Mouse (Mus musculus): ENCODE measurements around the gene Tex9. TPM values are rescaled to one million over a fixed set of nuclear protein-coding genes. Genes with fewer than 3 reads are reported as not detected.

The Tex9 gene
- polyA plus RNA-seq, 1 experiment from 2014 or later: 32.0 TPM

GRCm38 (mm10) chr9:72479276-72479675 is 12.7 kb downstream of the Tex9 start:
- Histone ChIP-seq H3K9me3 (replicated peaks) (no peaks in the 10 kb centered on the region), H3K9ac (no peak overlapping the region), H3K27me3 (no peaks in the 10 kb centered on the region), H3K4me1 (no peaks in the 10 kb centered on the region), H3K27ac (replicated peaks) (no peak overlapping the region), H3K36me3 (peaks cover 18% of the 10 kb centered on the region), H3K4me2 (replicated peaks) (no peak overlapping the region), H3K4me3 (replicated peaks) (no peak overlapping the region)
- ATAC-seq (ENCODE audit: insufficient number of reproducible peaks, low FRiP score, low TSS enrichment, low read depth): no peak
- WGBS: 92% methylated on average over 1 of the region's 1 CpGs

DNA sequence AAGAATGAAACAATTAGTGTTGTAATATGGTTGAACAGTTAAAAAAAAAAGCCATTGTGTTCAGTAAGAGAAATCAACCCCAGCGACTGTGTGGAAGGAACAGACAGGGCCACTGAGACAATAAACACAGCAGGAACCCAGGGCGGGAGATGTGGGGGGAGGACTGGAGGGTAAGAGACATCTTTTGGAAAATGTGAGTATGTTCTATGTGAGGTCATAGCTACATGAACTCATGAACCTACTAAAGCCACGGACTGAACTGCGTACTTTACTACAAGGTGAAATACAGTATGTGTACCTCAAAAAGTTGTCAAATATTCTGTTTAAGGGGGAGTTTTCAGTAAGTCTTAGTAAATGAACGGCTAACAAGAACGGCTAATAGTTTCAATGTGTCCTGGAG is 14.7 kb downstream of the Tex9 start:
- H3K27me3 ChIP-seq: no peaks in the 10 kb centered on the region
- no peak for ATAC-seq (ENCODE audit: insufficient number of reproducible peaks, low FRiP score, low TSS enrichment, low read depth)
- no peak overlapping the region for H3K9ac ChIP-seq
- H3K36me3 ChIP-seq: peaks cover 28% of the 10 kb centered on the region
- no peak overlapping the region for H3K27ac ChIP-seq (replicated peaks)
- H3K4me1 ChIP-seq: no peaks in the 10 kb centered on the region
- 72% methylated on average over 6 of the region's 6 CpGs for WGBS
- no peak overlapping the region for H3K4me3 ChIP-seq (replicated peaks)
- no peaks in the 10 kb centered on the region for H3K9me3 ChIP-seq (replicated peaks)
- no peak overlapping the region for H3K4me2 ChIP-seq (replicated peaks)

DNA sequence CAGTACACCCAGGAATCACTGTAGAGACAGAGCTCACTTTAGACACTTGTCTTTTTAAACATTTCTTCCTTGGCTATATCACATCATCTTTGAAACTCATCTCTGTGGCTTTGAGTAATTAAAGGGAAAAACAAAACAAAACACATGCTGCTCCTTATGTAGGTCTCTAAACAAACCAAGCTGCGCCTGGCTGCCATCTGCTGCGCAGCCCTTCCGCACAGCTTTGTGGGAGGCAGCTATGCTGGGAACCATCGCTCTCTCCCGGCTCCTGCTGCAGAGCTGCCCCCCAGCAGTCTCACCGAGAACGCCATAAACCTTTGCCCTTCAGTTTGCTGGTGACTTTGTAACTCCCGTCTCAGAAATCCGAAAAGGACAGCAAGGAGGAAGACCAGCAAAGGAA is 16.5 kb downstream of the Tex9 start:
- Histone ChIP-seq H3K27ac (replicated peaks) (no peak overlapping the region), H3K4me3 (replicated peaks) (no peak overlapping the region), H3K9me3 (replicated peaks) (no peaks in the 10 kb centered on the region), H3K27me3 (no peaks in the 10 kb centered on the region), H3K4me2 (replicated peaks) (no peak overlapping the region), H3K9ac (no peak overlapping the region), H3K4me1 (no peaks in the 10 kb centered on the region), H3K36me3 (peaks cover 28% of the 10 kb centered on the region)
- ATAC-seq (ENCODE audit: insufficient number of reproducible peaks, low FRiP score, low TSS enrichment, low read depth): no peak
- WGBS: 61% methylated on average over 9 of the region's 9 CpGs

- H3K4me1 ChIP-seq: no peaks in the 10 kb centered on the region
- no peak overlapping the region for H3K4me3 ChIP-seq (replicated peaks)
- 100% methylated on average over 1 of the region's 1 CpGs for WGBS
- H3K27me3 ChIP-seq: no peaks in the 10 kb centered on the region
- no peaks in the 10 kb centered on the region for H3K9me3 ChIP-seq (replicated peaks)
- peaks cover 15% of the 10 kb centered on the region; the same call in 1 of the 2 replicates for H3K36me3 ChIP-seq
- H3K27ac ChIP-seq (replicated peaks): no peak overlapping the region
- no peak overlapping the region for H3K4me2 ChIP-seq (replicated peaks)
- ATAC-seq (ENCODE audit: insufficient number of reproducible peaks, low FRiP score, low TSS enrichment, low read depth): no peak
- no peak overlapping the region for H3K9ac ChIP-seq
These were observed 22.2 kb downstream of the Tex9 start for GRCm38 (mm10) chr9:72469851-72470250.

- H3K36me3 ChIP-seq: peaks cover 15% of the 10 kb centered on the region; the same call in 1 of the 2 replicates
- H3K9ac ChIP-seq: no peak overlapping the region
- no peak for ATAC-seq (ENCODE audit: insufficient number of reproducible peaks, low FRiP score, low TSS enrichment, low read depth)
- 92% methylated on average over 10 of the region's 10 CpGs for WGBS
- H3K27me3 ChIP-seq: no peaks in the 10 kb centered on the region
- H3K4me3 ChIP-seq (replicated peaks): no peak overlapping the region
- no peak overlapping the region for H3K27ac ChIP-seq (replicated peaks)
- no peak overlapping the region for H3K4me2 ChIP-seq (replicated peaks)
- no peaks in the 10 kb centered on the region for H3K4me1 ChIP-seq
- no peaks in the 10 kb centered on the region for H3K9me3 ChIP-seq (replicated peaks)
These were observed 23.4 kb downstream of the Tex9 start for GRCm38 (mm10) chr9:72468616-72469015.

DNA sequence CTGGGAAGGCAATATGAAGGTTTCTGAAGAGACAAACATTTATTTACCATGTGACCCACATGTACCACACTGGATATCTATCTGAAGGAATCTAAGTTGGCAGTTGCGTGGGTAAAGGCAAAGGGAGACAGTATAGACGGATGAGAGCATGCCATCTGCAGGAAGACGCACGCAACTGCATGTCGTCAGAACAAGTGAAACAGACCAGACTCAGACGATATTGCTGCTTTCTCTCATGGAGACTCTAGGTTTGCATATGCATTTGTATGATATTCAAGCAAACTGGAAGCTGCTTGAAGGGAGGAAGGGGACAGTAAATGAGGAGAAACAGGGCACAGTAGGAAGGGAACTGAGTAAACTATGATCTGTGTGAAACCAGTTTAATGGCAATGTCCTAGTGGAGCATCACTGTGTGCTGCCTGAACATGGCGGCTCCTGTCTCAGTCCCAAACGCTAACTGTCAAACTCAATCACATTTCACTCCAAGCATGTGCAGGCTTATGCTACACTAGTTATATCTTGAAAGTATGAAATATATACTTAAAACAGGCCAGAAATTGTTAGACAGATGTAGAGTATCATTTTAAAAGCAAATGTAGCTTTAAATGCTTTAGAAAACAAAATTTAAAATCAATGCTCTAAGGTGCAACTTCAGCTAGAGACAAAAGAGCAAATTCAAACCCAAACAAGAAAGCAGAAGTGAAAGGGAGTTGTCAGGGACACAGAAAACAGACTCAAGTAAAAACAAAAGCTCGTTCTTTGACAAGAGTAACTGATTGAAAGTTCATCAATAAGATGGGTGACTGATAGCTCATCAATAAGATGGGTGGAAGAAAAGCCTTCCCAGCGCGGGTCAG is 24.2 kb downstream of the Tex9 start:
- Histone ChIP-seq H3K27me3 (no peaks in the 10 kb centered on the region), H3K4me1 (no peaks in the 10 kb centered on the region), H3K4me2 (replicated peaks) (no peak overlapping the region), H3K9me3 (replicated peaks) (no peaks in the 10 kb centered on the region), H3K4me3 (replicated peaks) (no peak overlapping the region), H3K27ac (replicated peaks) (no peak overlapping the region), H3K9ac (no peak overlapping the region), H3K36me3 (peaks cover 9% of the 10 kb centered on the region; the same call in 1 of the 2 replicates)
- no peak for ATAC-seq (ENCODE audit: insufficient number of reproducible peaks, low FRiP score, low TSS enrichment, low read depth)
- 65% methylated on average over 11 of the region's 11 CpGs for WGBS

- no peak overlapping the region for H3K4me3 ChIP-seq (replicated peaks)
- no peak overlapping the region for H3K4me2 ChIP-seq (replicated peaks)
- 89% methylated on average over 4 of the region's 4 CpGs for WGBS
- peaks cover 3% of the 10 kb centered on the region for H3K36me3 ChIP-seq
- no peaks in the 10 kb centered on the region for H3K27me3 ChIP-seq
- H3K9ac ChIP-seq: no peak overlapping the region
- no peak for ATAC-seq (ENCODE audit: insufficient number of reproducible peaks, low FRiP score, low TSS enrichment, low read depth)
- no peaks in the 10 kb centered on the region for H3K4me1 ChIP-seq
- H3K27ac ChIP-seq (replicated peaks): no peak overlapping the region
- no peaks in the 10 kb centered on the region for H3K9me3 ChIP-seq (replicated peaks)
These were observed 26.2 kb downstream of the Tex9 start for GRCm38 (mm10) chr9:72465754-72466181.

DNA sequence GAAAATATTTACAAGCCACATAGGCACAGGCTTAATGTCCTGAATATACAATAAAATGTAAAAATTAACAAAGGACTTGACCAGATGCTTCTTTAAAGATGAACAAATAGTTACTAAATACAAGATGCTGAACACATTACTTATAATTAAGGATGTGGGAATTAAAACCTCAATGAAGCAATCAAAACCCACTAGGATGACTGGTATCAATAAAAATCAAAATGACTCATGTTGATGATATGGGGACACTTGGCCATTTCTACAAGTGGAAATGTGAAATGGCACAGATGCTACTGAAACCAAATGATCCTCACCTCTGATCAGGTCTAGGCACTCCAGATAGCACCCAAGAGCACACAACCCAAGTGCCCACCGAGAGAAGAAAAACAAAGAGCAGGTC is 27.2 kb downstream of the Tex9 start:
- H3K36me3 ChIP-seq: peaks cover 9% of the 10 kb centered on the region
- H3K27ac ChIP-seq (replicated peaks): no peak overlapping the region
- H3K4me3 ChIP-seq (replicated peaks): no peak overlapping the region
- H3K27me3 ChIP-seq: no peaks in the 10 kb centered on the region
- H3K9ac ChIP-seq: no peak overlapping the region
- no peaks in the 10 kb centered on the region for H3K4me1 ChIP-seq
- ATAC-seq (ENCODE audit: insufficient number of reproducible peaks, low FRiP score, low TSS enrichment, low read depth): no peak
- no peak overlapping the region for H3K4me2 ChIP-seq (replicated peaks)
- 76% methylated on average over 1 of the region's 1 CpGs for WGBS
- H3K9me3 ChIP-seq (replicated peaks): no peaks in the 10 kb centered on the region

DNA sequence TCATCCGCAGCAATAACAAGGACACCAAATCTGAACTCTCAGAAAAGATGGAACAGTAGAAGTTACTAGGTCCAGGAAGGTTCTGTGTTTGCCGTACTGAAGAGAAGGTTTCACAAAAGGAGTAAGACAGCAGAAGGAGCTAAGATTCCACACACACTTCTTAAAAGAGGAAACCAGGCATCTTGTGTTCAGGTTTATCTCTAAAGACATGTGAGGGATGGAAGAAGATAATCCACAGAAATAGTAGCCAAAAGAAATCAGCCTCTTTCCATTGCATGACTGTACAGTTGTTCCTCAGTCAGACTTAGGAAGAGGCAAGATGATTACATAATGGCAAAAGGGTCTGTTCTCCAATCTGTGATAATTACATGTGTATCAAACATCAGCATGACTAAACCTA is 29.6 kb downstream of the Tex9 start:
- no peaks in the 10 kb centered on the region for H3K27me3 ChIP-seq
- no peaks in the 10 kb centered on the region for H3K9me3 ChIP-seq (replicated peaks)
- H3K4me3 ChIP-seq (replicated peaks): no peak overlapping the region
- H3K9ac ChIP-seq: no peak overlapping the region
- H3K4me2 ChIP-seq (replicated peaks): no peak overlapping the region
- no peaks in the 10 kb centered on the region for H3K4me1 ChIP-seq
- no peak overlapping the region for H3K27ac ChIP-seq (replicated peaks)
- 90% methylated on average over 2 of the region's 2 CpGs for WGBS
- H3K36me3 ChIP-seq: peaks cover 15% of the 10 kb centered on the region
- no peak for ATAC-seq (ENCODE audit: insufficient number of reproducible peaks, low FRiP score, low TSS enrichment, low read depth)

DNA sequence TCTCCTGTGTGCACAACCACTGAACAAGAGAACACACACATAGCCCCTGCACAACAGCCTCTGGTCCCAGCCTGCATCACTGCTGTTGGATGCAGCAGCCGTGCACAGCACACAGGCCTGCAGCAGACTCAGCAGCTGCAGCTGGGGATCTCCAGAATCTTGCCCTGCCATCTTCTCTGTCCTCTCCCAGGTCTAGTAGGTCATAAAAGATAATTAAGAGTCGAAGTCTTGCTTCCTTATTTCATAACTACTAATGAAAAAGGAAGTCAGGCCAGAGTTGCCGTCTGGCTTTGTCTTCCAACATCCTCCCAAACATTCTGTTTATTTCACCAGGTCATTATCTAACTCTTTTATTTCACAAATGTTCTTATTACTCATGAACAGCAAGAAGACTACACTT is 31.2 kb downstream of the Tex9 start:
- Histone ChIP-seq H3K4me1 (no peaks in the 10 kb centered on the region), H3K27me3 (no peaks in the 10 kb centered on the region), H3K27ac (replicated peaks) (no peak overlapping the region), H3K4me2 (replicated peaks) (no peak overlapping the region), H3K9ac (no peak overlapping the region), H3K9me3 (replicated peaks) (no peaks in the 10 kb centered on the region), H3K4me3 (replicated peaks) (no peak overlapping the region), H3K36me3 (peaks cover 21% of the 10 kb centered on the region)
- no peak for ATAC-seq (ENCODE audit: insufficient number of reproducible peaks, low FRiP score, low TSS enrichment, low read depth)
- 81% methylated on average over 3 of the region's 3 CpGs for WGBS

DNA sequence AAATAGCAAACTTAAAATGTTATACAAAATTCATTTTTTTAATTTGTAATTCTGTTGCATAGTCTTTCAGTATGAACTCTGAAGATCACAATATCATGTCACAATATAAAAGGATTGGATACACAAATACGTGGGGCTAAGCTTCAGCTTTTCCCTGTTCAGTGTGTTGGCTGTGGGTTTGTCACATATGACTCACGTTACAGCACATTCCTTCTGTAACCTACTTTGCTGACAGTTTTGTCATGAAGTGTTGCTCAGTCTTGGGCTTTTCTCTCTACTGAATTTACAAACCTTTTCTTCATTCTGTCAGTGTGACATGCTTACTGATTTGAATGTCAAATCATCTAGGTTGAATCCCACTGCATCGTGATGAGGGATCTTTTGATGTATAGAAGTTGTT is 32.3 kb downstream of the Tex9 start:
- no peaks in the 10 kb centered on the region for H3K4me1 ChIP-seq
- no peak overlapping the region for H3K4me2 ChIP-seq (replicated peaks)
- H3K4me3 ChIP-seq (replicated peaks): no peak overlapping the region
- no peak overlapping the region for H3K9ac ChIP-seq
- H3K27me3 ChIP-seq: no peaks in the 10 kb centered on the region
- no peaks in the 10 kb centered on the region for H3K9me3 ChIP-seq (replicated peaks)
- no peak for ATAC-seq (ENCODE audit: insufficient number of reproducible peaks, low FRiP score, low TSS enrichment, low read depth)
- H3K27ac ChIP-seq (replicated peaks): no peak overlapping the region
- peaks cover 21% of the 10 kb centered on the region for H3K36me3 ChIP-seq
- WGBS: 66% methylated on average over 3 of the region's 3 CpGs

DNA sequence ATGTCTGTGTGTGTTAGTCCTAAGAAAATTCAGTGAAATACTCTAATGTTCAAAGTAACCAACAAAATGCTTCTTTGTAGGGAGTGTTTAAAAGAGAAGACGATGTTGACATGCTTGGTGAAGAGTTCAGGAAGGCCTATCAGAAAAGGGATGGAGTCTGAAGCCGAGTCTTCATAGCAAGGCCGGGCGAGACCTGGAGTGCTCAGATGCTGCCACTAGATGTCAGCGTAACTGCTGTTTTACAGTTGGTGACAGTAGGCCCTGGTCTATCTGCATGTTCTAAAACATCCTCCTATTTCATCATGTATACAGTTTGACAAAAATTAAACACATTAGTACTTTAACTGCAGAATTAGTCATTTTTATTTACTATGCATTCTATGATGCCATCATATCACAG is 33.8 kb downstream of the Tex9 start:
- Histone ChIP-seq H3K9me3 (replicated peaks) (no peaks in the 10 kb centered on the region), H3K27ac (replicated peaks) (no peak overlapping the region), H3K4me3 (replicated peaks) (no peak overlapping the region), H3K9ac (no peak overlapping the region), H3K4me1 (no peaks in the 10 kb centered on the region), H3K27me3 (no peaks in the 10 kb centered on the region), H3K4me2 (replicated peaks) (no peak overlapping the region), H3K36me3 (peaks cover 21% of the 10 kb centered on the region)
- WGBS: 17% methylated on average over 5 of the region's 5 CpGs
- ATAC-seq (ENCODE audit: insufficient number of reproducible peaks, low FRiP score, low TSS enrichment, low read depth): no peak
